8 mouse cellular contexts compared by ENCODE assay signal in the genomic region with DNA sequence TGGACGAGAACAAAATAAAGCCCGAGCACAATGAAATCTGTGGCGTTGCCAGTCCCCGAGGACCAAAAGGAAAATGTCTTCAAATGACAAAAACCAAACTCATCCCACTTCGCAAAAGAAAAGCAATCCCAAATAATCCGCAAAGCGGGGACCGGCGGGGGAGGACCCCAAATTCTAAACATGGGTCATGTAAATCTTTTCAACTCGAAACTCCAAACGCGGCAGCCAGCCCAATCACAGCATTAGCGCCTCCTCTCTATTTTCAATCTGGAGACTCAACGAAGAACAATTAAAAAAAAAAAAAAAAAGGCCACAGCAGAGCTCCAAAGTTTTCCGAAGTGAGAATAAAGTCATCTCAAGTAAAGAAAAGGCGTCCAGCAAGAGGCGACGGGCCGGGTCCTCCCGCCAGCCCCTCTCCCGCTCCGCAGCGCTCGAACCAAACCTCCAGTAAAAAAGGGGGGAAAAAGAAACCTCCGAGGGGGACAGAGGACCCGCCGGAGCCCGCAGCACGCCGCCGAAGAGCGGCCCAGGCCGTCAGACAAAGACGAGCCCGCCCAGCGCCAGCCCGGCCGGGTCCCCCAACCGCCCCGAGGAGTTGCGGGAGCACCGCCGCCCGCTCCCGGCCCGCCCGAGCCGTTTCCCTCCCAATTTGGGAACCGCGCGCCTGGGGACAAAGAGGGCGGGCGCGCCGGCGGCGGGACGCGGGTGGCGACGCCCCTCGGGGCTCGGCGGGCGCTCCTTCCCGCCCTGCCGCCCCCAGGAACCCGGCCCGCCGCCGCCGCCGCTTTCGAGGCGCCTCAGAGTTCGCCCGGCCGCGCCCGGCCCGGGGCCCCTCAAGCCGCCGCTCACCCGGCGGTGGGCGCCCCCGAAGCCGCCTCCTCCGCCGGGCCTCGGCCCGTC. TPM values are rescaled to one million over a fixed set of nuclear protein-coding genes. Genes with fewer than 3 reads are reported as not detected.
DNase-seq lines count a peak whose midpoint lies in the region; ATAC-seq and TF ChIP-seq lines count a peak whose summit lies in the region.

No protein-coding gene starts in this region.

- peak; percentile 57 for ATAC-seq in forebrain, embryonic 16.5 days
- peak; percentile 55 for ATAC-seq in kidney, embryonic 15.5 days (replicated peaks; ENCODE audit: low FRiP score)
- no peak for ATAC-seq in inflammation-experienced regulatory T-cells, adult 6 months

- no peak for TF ChIP-seq EP300 in heart, adult 2 months (IDR thresholded peaks at IDR 0.05; ENCODE audit: insufficient read depth, low read depth, low read length)

- H3K4me2 ChIP-seq in forebrain, embryonic 16.5 days (ENCODE audit: low read length), result peak overlapping the region; percentile 62
- H3K4me2 ChIP-seq in kidney, embryonic 15.5 days, result peak overlapping the region; percentile 93

- DNase-seq in heart, adult 2 months, result peak; percentile 65 to 77
- no peak for DNase-seq in heart, postnatal 25 days (ENCODE audit: low spot score)
- peak; percentile 63 for DNase-seq in adrenal gland, adult 2 months
- DNase-seq in lung, postnatal 4 days, result peak; percentile 47 to 56

- peaks cover 7% of the 10 kb centered on the region for H3K4me1 ChIP-seq in heart, adult 2 months (ENCODE audit: control insufficient read depth, insufficient read depth, low read length)
- peaks cover 22% of the 10 kb centered on the region for H3K4me1 ChIP-seq in forebrain, embryonic 16.5 days (replicated peaks; ENCODE audit: control insufficient read depth, insufficient read depth, low read length)
- peaks cover 24% of the 10 kb centered on the region for H3K4me1 ChIP-seq in kidney, embryonic 15.5 days
- peaks cover 14% of the 10 kb centered on the region for H3K4me1 ChIP-seq in testis, adult 2 months (ENCODE audit: control insufficient read depth, insufficient read depth, low read length)

- no peaks in the 10 kb centered on the region for H3K9me3 ChIP-seq in forebrain, embryonic 16.5 days (ENCODE audit: control insufficient read depth, low read length)
- H3K9me3 ChIP-seq in kidney, embryonic 15.5 days (replicated peaks), result no peaks in the 10 kb centered on the region

- no peak for TF ChIP-seq POLR2A in heart, adult 2 months (IDR thresholded peaks at IDR 0.05; ENCODE audit: insufficient read depth, low read depth, low read length)
- no peak for TF ChIP-seq POLR2A in testis, adult 2 months (IDR thresholded peaks at IDR 0.05; ENCODE audit: control insufficient read depth, low read depth, low read length)

- under 1% methylated on average over 92 of the region's 92 CpGs for WGBS in heart, adult 2 months
- under 1% methylated on average over 56 of the region's 92 CpGs for WGBS in forebrain, embryonic 16.5 days
- WGBS in kidney, embryonic 15.5 days, result under 1% methylated on average over 76 of the region's 92 CpGs

- intact Hi-C loops in heart, adult 2 months (cut with DNase I), result loop anchor here (1.0 kb wide), 2 partner anchors 38 to 41 kb away; no protein-coding TSS in a partner anchor
- intact Hi-C loops in heart, postnatal 25 days (cut with DNase I), result loop anchor here (2.0 kb wide), 1 partner anchor 42 kb away; no protein-coding TSS in a partner anchor

- H3K27ac ChIP-seq in heart, adult 2 months, result peak overlapping the region; percentile 93
- H3K27ac ChIP-seq in forebrain, embryonic 16.5 days (ENCODE audit: low read length), result peak overlapping the region; percentile 91
- H3K27ac ChIP-seq in kidney, embryonic 15.5 days, result peak overlapping the region; percentile 99
- peak overlapping the region; percentile 84 for H3K27ac ChIP-seq in testis, adult 2 months (ENCODE audit: control insufficient read depth, insufficient read depth, low read depth, low read length)

- no peaks in the 10 kb centered on the region for H3K27me3 ChIP-seq in heart, adult 2 months (ENCODE audit: control insufficient read depth, insufficient read depth, low read length)
- H3K27me3 ChIP-seq in forebrain, embryonic 16.5 days (replicated peaks; ENCODE audit: control insufficient read depth, insufficient read depth, low read length), result peaks cover 6% of the 10 kb centered on the region; the same call in 1 of the 2 replicates
- H3K27me3 ChIP-seq in kidney, embryonic 15.5 days, result 0 out of 2 replicates have a peak, but pooled peaks cover 3% of the 10 kb centered on the region
- H3K27me3 ChIP-seq in testis, adult 2 months (ENCODE audit: control insufficient read depth, insufficient read depth, low read length), result no peaks in the 10 kb centered on the region

- H3K9ac ChIP-seq in heart, adult 2 months (ENCODE audit: low read depth, low read length), result peak overlapping the region; percentile 100
- H3K9ac ChIP-seq in forebrain, embryonic 16.5 days (replicated peaks; ENCODE audit: low read depth, low read length), result peak overlapping the region; percentile 94
- H3K9ac ChIP-seq in kidney, embryonic 15.5 days, result peak overlapping the region; percentile 95

- peaks cover 10% of the 10 kb centered on the region for H3K36me3 ChIP-seq in heart, adult 2 months (ENCODE audit: control insufficient read depth, insufficient read depth, low read length)
- H3K36me3 ChIP-seq in forebrain, embryonic 16.5 days (ENCODE audit: control insufficient read depth, insufficient read depth), result no peaks in the 10 kb centered on the region
- H3K36me3 ChIP-seq in kidney, embryonic 15.5 days, result no peaks in the 10 kb centered on the region
- H3K36me3 ChIP-seq in testis, adult 2 months (ENCODE audit: control insufficient read depth, insufficient read depth, low read length), result no peaks in the 10 kb centered on the region

- 0 out of 2 replicates have a peak, but pooled peaks have one; percentile 10 for TF ChIP-seq CTCF in heart, adult 2 months (IDR thresholded peaks at IDR 0.05)
- no peak for TF ChIP-seq CTCF in testis, adult 2 months (IDR thresholded peaks at IDR 0.05; ENCODE audit: control insufficient read depth, insufficient read depth, insufficient replicate concordance, low read depth, low read length)

- peaks cover 2% of the 10 kb centered on the region for H3K79me2 ChIP-seq in heart, adult 2 months (replicated peaks; ENCODE audit: control insufficient read depth, insufficient read depth, low read length)

- H3K4me3 ChIP-seq in heart, adult 2 months, result peak overlapping the region; percentile 64
- H3K4me3 ChIP-seq in forebrain, embryonic 16.5 days (replicated peaks; ENCODE audit: low read length), result peak overlapping the region; percentile 88
- H3K4me3 ChIP-seq in kidney, embryonic 15.5 days (replicated peaks), result peak overlapping the region; percentile 69
- peak overlapping the region; percentile 83 for H3K4me3 ChIP-seq in testis, adult 2 months (ENCODE audit: control insufficient read depth, low read depth, low read length)

RNA-seq across cellular contexts. Expression of gene Gjc1, which starts 1.1 kb away (rescaled TPM):
- 10 to 100 TPM; 19.4 to 23.4 TPM for total RNA-seq in heart, adult 2 months (2021)
- 12.9 and 26.4 TPM in 2 replicates for polyA plus RNA-seq in heart, adult 2 months (2012; rRNA removed)
- total RNA-seq in heart, postnatal 25 days (2021), result 10 to 100 TPM; 27.4 to 29.2 TPM
- total RNA-seq in adrenal gland, adult 2 months (2021), result 10 to 100 TPM; 12.9 to 20.6 TPM
- polyA plus RNA-seq in adrenal gland, adult 2 months (2012; rRNA removed), result 1.8 and 2.4 TPM in 2 replicates
- polyA plus RNA-seq in forebrain, embryonic 16.5 days (2015; fragmentation: Nextera tagmentation; extraction: Ambion mirVana), result 41.9 and 47.9 TPM in 2 replicates
- polyA plus RNA-seq in kidney, embryonic 15.5 days (2015; fragmentation: Nextera tagmentation; extraction: Ambion mirVana), result 59.2 and 63.7 TPM in 2 replicates
- polyA plus RNA-seq in testis, adult 2 months (2012; rRNA removed), result 9.9 and 10.1 TPM in 2 replicates
- polyA plus RNA-seq in inflammation-experienced regulatory T-cells, adult 6 months (2017; shearing (Covaris generic)), result not detected

RNA-seq across cellular contexts. Expression of gene Higd1b, which starts 17.3 kb away (rescaled TPM):
- 10 to 100 TPM; 11.0 to 12.2 TPM for total RNA-seq in heart, adult 2 months (2021)
- 15.2 and 21.6 TPM in 2 replicates for polyA plus RNA-seq in heart, adult 2 months (2012; rRNA removed)
- total RNA-seq in heart, postnatal 25 days (2021), result 10 to 100 TPM; 11.6 to 17.6 TPM
- total RNA-seq in adrenal gland, adult 2 months (2021), result 1 to 10 TPM in 1 of 2 experiments, under 1 TPM in 1; 0.66 to 2.9 TPM
- polyA plus RNA-seq in adrenal gland, adult 2 months (2012; rRNA removed), result 2.0 and 2.8 TPM in 2 replicates
- 13.7 and 14.5 TPM in 2 replicates for polyA plus RNA-seq in forebrain, embryonic 16.5 days (2015; fragmentation: Nextera tagmentation; extraction: Ambion mirVana)
- polyA plus RNA-seq in kidney, embryonic 15.5 days (2015; fragmentation: Nextera tagmentation; extraction: Ambion mirVana), result 0.48 and 0.71 TPM in 2 replicates
- polyA plus RNA-seq in testis, adult 2 months (2012; rRNA removed), result 1.0 and 1.3 TPM in 2 replicates
- polyA plus RNA-seq in inflammation-experienced regulatory T-cells, adult 6 months (2017; shearing (Covaris generic)), result not detected

RNA-seq across cellular contexts. Expression of gene Adam11, which starts 57.1 kb away (rescaled TPM):
- total RNA-seq in heart, adult 2 months (2021), result 1 to 10 TPM; 3.4 to 4.9 TPM
- 10.1 and 12.5 TPM in 2 replicates for polyA plus RNA-seq in heart, adult 2 months (2012; rRNA removed)
- total RNA-seq in heart, postnatal 25 days (2021), result 1 to 10 TPM; 3.8 to 4.1 TPM
- 1 to 10 TPM; 2.9 to 3.4 TPM for total RNA-seq in adrenal gland, adult 2 months (2021)
- 9.2 and 11.0 TPM in 2 replicates for polyA plus RNA-seq in adrenal gland, adult 2 months (2012; rRNA removed)
- polyA plus RNA-seq in forebrain, embryonic 16.5 days (2015; fragmentation: Nextera tagmentation; extraction: Ambion mirVana), result 21.4 and 33.7 TPM in 2 replicates
- 7.9 and 11.3 TPM in 2 replicates for polyA plus RNA-seq in kidney, embryonic 15.5 days (2015; fragmentation: Nextera tagmentation; extraction: Ambion mirVana)
- polyA plus RNA-seq in testis, adult 2 months (2012; rRNA removed), result 12.9 and 14.8 TPM in 2 replicates
- polyA plus RNA-seq in inflammation-experienced regulatory T-cells, adult 6 months (2017; shearing (Covaris generic)), result under 1 TPM in 1 of 3 experiments, not detected in 2; 0.20 TPM
